Mouse (Mus musculus): ENCODE results near the gene Nup214.

DNA sequence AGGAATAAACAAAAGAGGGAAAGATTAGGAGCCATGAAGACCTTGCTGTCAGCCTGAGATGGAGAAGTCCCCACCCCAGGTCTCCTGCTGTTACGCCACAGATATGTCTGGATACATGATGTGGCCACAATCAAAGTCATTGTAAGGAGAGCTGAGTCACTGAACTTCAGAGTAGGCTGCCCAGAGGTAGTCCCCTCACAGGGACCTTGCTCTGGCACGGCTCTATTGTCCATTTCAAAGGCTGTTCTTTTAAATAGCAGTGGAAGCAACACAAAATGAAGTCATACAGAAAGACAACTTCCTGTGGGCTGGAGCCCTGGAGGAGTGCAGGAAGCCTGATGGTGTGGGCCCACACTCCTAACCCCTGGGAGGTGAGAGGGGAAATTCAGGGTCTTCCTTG, 87.0 kb downstream of the Nup214 start:
- no peak for TF ChIP-seq POLR2A (IDR thresholded peaks at IDR 0.05; ENCODE audit: extremely low read depth, insufficient read depth, low read length)
- TF ChIP-seq CTCF (IDR thresholded peaks at IDR 0.05; ENCODE audit: low read depth, low read length): no peak
